ENCODE assay signal across 13 mouse cellular contexts in genomic region chr6:85252251-85253058, GRCm38 (mm10).
DNase-seq lines count a peak whose midpoint lies in the region; ATAC-seq and TF ChIP-seq lines count a peak whose summit lies in the region.
"Had no signal": no experiment of that assay in that cellular context is flagged by ENCODE, and none has a peak within 500 bp of the region (broad histone marks: within the 10 kb centered on the region; RNA-seq: fewer than 3 reads in every experiment).

No protein-coding gene starts in this region.

- TF ChIP-seq CTCF in hindbrain, postnatal 0 days (IDR thresholded peaks at IDR 0.05; ENCODE audit: low read depth): no peak

- H3K4me1 ChIP-seq in hindbrain, embryonic 13.5 days (replicated peaks): peaks cover 29% of the 10 kb centered on the region
- H3K4me1 ChIP-seq in hindbrain, postnatal 0 days (ENCODE audit: insufficient read depth, low read length): peaks cover 5% of the 10 kb centered on the region
- peaks cover 26% of the 10 kb centered on the region for H3K4me1 ChIP-seq in kidney, embryonic 15.5 days

- H3K9me3 ChIP-seq in hindbrain, embryonic 13.5 days: no peaks in the 10 kb centered on the region
- H3K9me3 ChIP-seq in hindbrain, postnatal 0 days (ENCODE audit: low read length): no peaks in the 10 kb centered on the region
- H3K9me3 ChIP-seq in kidney, embryonic 15.5 days (replicated peaks): no peaks in the 10 kb centered on the region

- WGBS in hindbrain, embryonic 13.5 days: 60% methylated on average over 17 of the region's 17 CpGs
- WGBS in hindbrain, postnatal 0 days: 71% methylated on average over 17 of the region's 17 CpGs
- WGBS in kidney, embryonic 15.5 days: 56% methylated on average over 17 of the region's 17 CpGs

- H3K36me3 ChIP-seq in hindbrain, embryonic 13.5 days: no peaks in the 10 kb centered on the region
- H3K36me3 ChIP-seq in hindbrain, postnatal 0 days (ENCODE audit: insufficient read depth, low read length): no peaks in the 10 kb centered on the region
- no peaks in the 10 kb centered on the region for H3K36me3 ChIP-seq in kidney, embryonic 15.5 days

- H3K4me2 ChIP-seq in hindbrain, embryonic 13.5 days: no peak overlapping the region
- H3K4me2 ChIP-seq in hindbrain, postnatal 0 days (ENCODE audit: low read depth, low read length): no peak overlapping the region
- H3K4me2 ChIP-seq in kidney, embryonic 15.5 days: no peak overlapping the region
- H3K4me2 ChIP-seq: liver, embryonic 11.5 days had no signal

- H3K9ac ChIP-seq in hindbrain, embryonic 13.5 days: no peak overlapping the region
- no peak overlapping the region for H3K9ac ChIP-seq in hindbrain, postnatal 0 days (replicated peaks; ENCODE audit: low read length)
- H3K9ac ChIP-seq in kidney, embryonic 15.5 days: no peak overlapping the region

- no peak overlapping the region for H3K4me3 ChIP-seq in hindbrain, embryonic 13.5 days
- H3K4me3 ChIP-seq in hindbrain, postnatal 0 days (ENCODE audit: low read length): no peak overlapping the region
- H3K4me3 ChIP-seq in kidney, embryonic 15.5 days (replicated peaks): no peak overlapping the region
- H3K4me3 ChIP-seq: myocyte had no signal

- DNase-seq in hindbrain, postnatal 0 days (ENCODE audit: low spot score): no peak
- peak; percentile 42 for DNase-seq in right cerebral cortex, adult 18-20 months
- no peak for DNase-seq in right cerebral cortex, postnatal 25 days
- DNase-seq in cerebellum, postnatal 4 days (ENCODE audit: low spot score in 2 of 2): no peak
- DNase-seq in urinary bladder, postnatal 36 days (ENCODE audit: low spot score in 2 of 2): no peak
- DNase-seq: gastrocnemius, postnatal 10 days; lung, postnatal 14 days; thymus, postnatal 25 days had no signal

- H3K27me3 ChIP-seq in hindbrain, embryonic 13.5 days: peaks cover 4% of the 10 kb centered on the region; the same call in 1 of the 2 replicates
- H3K27me3 ChIP-seq in hindbrain, postnatal 0 days (ENCODE audit: insufficient read depth, low read length): no peaks in the 10 kb centered on the region
- no peaks in the 10 kb centered on the region for H3K27me3 ChIP-seq in kidney, embryonic 15.5 days

- H3K27ac ChIP-seq in hindbrain, embryonic 13.5 days: peak overlapping the region; percentile 35; the same call in 1 of the 2 replicates
- no peak overlapping the region for H3K27ac ChIP-seq in hindbrain, postnatal 0 days
- peak overlapping the region; percentile 86 for H3K27ac ChIP-seq in kidney, embryonic 15.5 days

- ATAC-seq in hindbrain, embryonic 13.5 days (ENCODE audit: low FRiP score): peak; percentile 52; the same call in 1 of the 2 replicates
- no peak for ATAC-seq in hindbrain, postnatal 0 days
- peak; percentile 16; the same call in 1 of the 2 replicates for ATAC-seq in kidney, embryonic 15.5 days (replicated peaks; ENCODE audit: low FRiP score)
- ATAC-seq in erythroblast, adult 5-6 weeks (replicated peaks; ENCODE audit: low FRiP score, poor library complexity, severe bottlenecking): no peak

Comparison
In these comparisons a context has a peak if more than half of its experiments do, and no peak if none do; other contexts are left out.
1. ATAC-seq: peak in hindbrain, embryonic 13.5 days (single experiment) and kidney, embryonic 15.5 days (single experiment); none in hindbrain, postnatal 0 days (single experiment) and erythroblast, adult 5-6 weeks (single experiment).